Mouse (Mus musculus): ENCODE results near the gene Sorcs2.

The Sorcs2 gene

GRCm38 (mm10) chr5:35980542-35980941 lies 417.4 kb downstream of the Sorcs2 start:
- no peak for DNase-seq

GRCm38 (mm10) chr5:35975681-35976080 lies 422.3 kb downstream of the Sorcs2 start:
- peak; percentile 93 for DNase-seq

GRCm38 (mm10) chr5:35974265-35974664 lies 423.7 kb downstream of the Sorcs2 start:
- peak; percentile 94 for DNase-seq

GRCm38 (mm10) chr5:35973800-35974199 lies 424.1 kb downstream of the Sorcs2 start:
- DNase-seq: peak; percentile 99

- DNase-seq: peak; percentile 91
These were observed 425.2 kb downstream of the Sorcs2 start for GRCm38 (mm10) chr5:35972739-35973138.

GRCm38 (mm10) chr5:35971841-35972578 lies 425.9 kb downstream of the Sorcs2 start:
- DNase-seq: peak; percentile 96

- peak; percentile 96 for DNase-seq
These were observed 427.4 kb downstream of the Sorcs2 start for GRCm38 (mm10) chr5:35970380-35971105.

- peak; percentile 93 for DNase-seq
These were observed 428.1 kb downstream of the Sorcs2 start for GRCm38 (mm10) chr5:35969857-35970256.

Data from heart, adult 11 months (tissue).